8 mouse cellular contexts compared by ENCODE assay signal in the genomic region with DNA sequence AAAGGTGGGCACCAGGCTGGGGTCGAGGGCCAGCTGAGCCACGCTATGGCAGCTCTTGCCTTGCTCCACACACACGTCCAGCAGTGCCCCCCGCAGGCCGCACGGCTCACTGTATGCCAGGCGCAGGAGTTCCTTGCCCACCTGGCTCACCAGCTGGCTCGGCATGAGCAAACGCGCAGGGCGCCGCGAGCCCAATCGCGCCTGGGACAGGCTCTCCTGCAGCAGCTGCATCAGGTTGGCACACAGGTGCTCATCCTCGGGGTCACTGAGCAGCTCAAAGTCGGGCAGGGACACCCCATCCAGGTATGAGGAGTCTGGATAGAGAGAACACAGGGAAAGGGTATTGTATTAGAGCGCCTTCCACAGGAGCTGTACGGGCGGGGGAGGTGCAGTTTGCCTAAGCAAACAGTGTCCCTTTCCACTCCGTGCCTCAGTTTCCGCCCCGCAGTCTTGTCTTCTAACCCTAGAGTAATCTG. TPM values are rescaled to one million over a fixed set of nuclear protein-coding genes. Genes with fewer than 3 reads are reported as not detected.
DNase-seq lines count a peak whose midpoint lies in the region; ATAC-seq and TF ChIP-seq lines count a peak whose summit lies in the region.

No protein-coding gene starts in this region.

- no peaks in the 10 kb centered on the region for H3K36me3 ChIP-seq in hindbrain, postnatal 0 days (ENCODE audit: insufficient read depth, low read length)

- peak; percentile 43 for ATAC-seq in common myeloid progenitor, adult 5-6 weeks (replicated peaks; ENCODE audit: low read depth, poor library complexity, severe bottlenecking)
- peak; percentile 51 for ATAC-seq in hindbrain, postnatal 0 days
- peak; percentile 63 for ATAC-seq in megakaryocyte progenitor cell, adult 5-6 weeks (replicated peaks; ENCODE audit: poor library complexity)

- no peaks in the 10 kb centered on the region for H3K4me1 ChIP-seq in hindbrain, postnatal 0 days (ENCODE audit: insufficient read depth, low read length)

- peak overlapping the region; percentile 92 for H3K4me3 ChIP-seq in gastrocnemius, adult 2 months
- peak overlapping the region; percentile 86 for H3K4me3 ChIP-seq in hindbrain, postnatal 0 days (ENCODE audit: low read length)

- H3K4me2 ChIP-seq in hindbrain, postnatal 0 days (ENCODE audit: low read depth, low read length), result peak overlapping the region; percentile 95

- peak; percentile 79 for TF ChIP-seq CTCF in gastrocnemius, adult 2 months (IDR thresholded peaks at IDR 0.05)
- TF ChIP-seq CTCF in hindbrain, postnatal 0 days (IDR thresholded peaks at IDR 0.05; ENCODE audit: low read depth), result peak; percentile 79

- H3K9me3 ChIP-seq in hindbrain, postnatal 0 days (ENCODE audit: low read length), result no peaks in the 10 kb centered on the region

- peak overlapping the region; percentile 92 for H3K27ac ChIP-seq in gastrocnemius, adult 2 months
- H3K27ac ChIP-seq in hindbrain, postnatal 0 days, result peak overlapping the region; percentile 98

- peak; percentile 40 for DNase-seq in ZHBTc4 (ENCODE audit: low read depth, low spot score)
- DNase-seq in gastrocnemius, adult 2 months, result peak; percentile 89
- peak; percentile 90 for DNase-seq in hindbrain, postnatal 0 days (ENCODE audit: low spot score)
- peak; percentile 84 to 87 for DNase-seq in left cerebral cortex, postnatal 25 days (ENCODE audit: low spot score in 2 of 2)
- peak; percentile 83 for DNase-seq in right cerebral cortex, postnatal 14 days
- DNase-seq in urinary bladder, postnatal 25 days (ENCODE audit: low spot score), result peak; percentile 66

- no peaks in the 10 kb centered on the region for H3K27me3 ChIP-seq in hindbrain, postnatal 0 days (ENCODE audit: insufficient read depth, low read length)

- under 1% methylated on average over 23 of the region's 23 CpGs for WGBS in hindbrain, postnatal 0 days

- H3K9ac ChIP-seq in hindbrain, postnatal 0 days (replicated peaks; ENCODE audit: low read length), result peak overlapping the region; percentile 94

- intact Hi-C loops in gastrocnemius, adult 2 months (cut with DNase I), result loop anchor here (1.0 to 2.0 kb wide), 2 partner anchors 30 to 55 kb away; no protein-coding TSS in a partner anchor
- intact Hi-C loops in left cerebral cortex, postnatal 25 days (cut with DNase I), result loop anchor here (1.0 kb wide), 1 partner anchor 57 kb away; no protein-coding TSS in a partner anchor

RNA-seq across cellular contexts. Expression of gene Ddit4, which starts 0.9 kb away (rescaled TPM):
- 1.4 and 4.2 TPM in 2 replicates for total RNA-seq in common myeloid progenitor, adult 5-6 weeks (2017)
- total RNA-seq in gastrocnemius, adult 2 months (2021), result 100 to 1,000 TPM in 1 of 2 experiments, 10 to 100 TPM in 1; 15.4 to 183 TPM
- 55.9 and 76.6 TPM in 2 replicates for total RNA-seq in hindbrain, postnatal 0 days (2014; rRNA removed)
- 55.2 and 56.9 TPM in 2 replicates for polyA plus RNA-seq in hindbrain, postnatal 0 days (2015; fragmentation: Nextera tagmentation; extraction: Ambion mirVana)
- 10 to 100 TPM; 40.8 to 42.6 TPM for total RNA-seq in left cerebral cortex, postnatal 25 days (2021)
- 0.37 and 2.4 TPM in 2 replicates for total RNA-seq in megakaryocyte progenitor cell, adult 5-6 weeks (2015)
- total RNA-seq in megakaryocyte progenitor cell, adult 5-6 weeks (2017), result 0.41 and 0.42 TPM in 2 replicates

RNA-seq across cellular contexts. Expression of gene Ascc1, which starts 51.9 kb away (rescaled TPM):
- total RNA-seq in common myeloid progenitor, adult 5-6 weeks (2017), result 30.5 and 41.6 TPM in 2 replicates
- total RNA-seq in gastrocnemius, adult 2 months (2021), result 10 to 100 TPM; 13.6 to 14.6 TPM
- total RNA-seq in hindbrain, postnatal 0 days (2014; rRNA removed), result 10.6 and 11.5 TPM in 2 replicates
- polyA plus RNA-seq in hindbrain, postnatal 0 days (2015; fragmentation: Nextera tagmentation; extraction: Ambion mirVana), result 41.8 and 42.9 TPM in 2 replicates
- total RNA-seq in left cerebral cortex, postnatal 25 days (2021), result 10 to 100 TPM; 15.1 to 15.5 TPM
- 38.3 and 38.9 TPM in 2 replicates for total RNA-seq in megakaryocyte progenitor cell, adult 5-6 weeks (2015)
- total RNA-seq in megakaryocyte progenitor cell, adult 5-6 weeks (2017), result 27.8 and 33.2 TPM in 2 replicates

RNA-seq across cellular contexts. Expression of gene Anapc16, which starts 52.2 kb away (rescaled TPM):
- 45.3 and 60.5 TPM in 2 replicates for total RNA-seq in common myeloid progenitor, adult 5-6 weeks (2017)
- 10 to 100 TPM; 49.5 to 50.7 TPM for total RNA-seq in gastrocnemius, adult 2 months (2021)
- total RNA-seq in hindbrain, postnatal 0 days (2014; rRNA removed), result 62.6 and 70.1 TPM in 2 replicates
- polyA plus RNA-seq in hindbrain, postnatal 0 days (2015; fragmentation: Nextera tagmentation; extraction: Ambion mirVana), result 132 and 133 TPM in 2 replicates
- 10 to 100 TPM; 62.9 to 63.5 TPM for total RNA-seq in left cerebral cortex, postnatal 25 days (2021)
- total RNA-seq in megakaryocyte progenitor cell, adult 5-6 weeks (2015), result 54.5 and 55.9 TPM in 2 replicates
- total RNA-seq in megakaryocyte progenitor cell, adult 5-6 weeks (2017), result 32.6 and 35.1 TPM in 2 replicates

Comparison
In these comparisons a context has a peak if more than half of its experiments do, and no peak if none do; other contexts are left out.
1. Peak in every context shown above with its lines: DNase-seq, ATAC-seq, H3K4me3 ChIP-seq and H3K27ac ChIP-seq.
2. DNase-seq: peak in every context shown above with its lines; median percentile 90 in hindbrain, postnatal 0 days; 89 in gastrocnemius, adult 2 months; 86 in left cerebral cortex, postnatal 25 days; 83 in right cerebral cortex, postnatal 14 days; 66 in urinary bladder, postnatal 25 days; 40 in ZHBTc4.